Mouse (Mus musculus): ENCODE results near the gene Dnajb2. TPM values are rescaled to one million over a fixed set of nuclear protein-coding genes. Genes with fewer than 3 reads are reported as not detected.

Dnajb2 gene
- polyA plus RNA-seq, 1 experiment from 2014 or later, result 31.3 TPM

DNA sequence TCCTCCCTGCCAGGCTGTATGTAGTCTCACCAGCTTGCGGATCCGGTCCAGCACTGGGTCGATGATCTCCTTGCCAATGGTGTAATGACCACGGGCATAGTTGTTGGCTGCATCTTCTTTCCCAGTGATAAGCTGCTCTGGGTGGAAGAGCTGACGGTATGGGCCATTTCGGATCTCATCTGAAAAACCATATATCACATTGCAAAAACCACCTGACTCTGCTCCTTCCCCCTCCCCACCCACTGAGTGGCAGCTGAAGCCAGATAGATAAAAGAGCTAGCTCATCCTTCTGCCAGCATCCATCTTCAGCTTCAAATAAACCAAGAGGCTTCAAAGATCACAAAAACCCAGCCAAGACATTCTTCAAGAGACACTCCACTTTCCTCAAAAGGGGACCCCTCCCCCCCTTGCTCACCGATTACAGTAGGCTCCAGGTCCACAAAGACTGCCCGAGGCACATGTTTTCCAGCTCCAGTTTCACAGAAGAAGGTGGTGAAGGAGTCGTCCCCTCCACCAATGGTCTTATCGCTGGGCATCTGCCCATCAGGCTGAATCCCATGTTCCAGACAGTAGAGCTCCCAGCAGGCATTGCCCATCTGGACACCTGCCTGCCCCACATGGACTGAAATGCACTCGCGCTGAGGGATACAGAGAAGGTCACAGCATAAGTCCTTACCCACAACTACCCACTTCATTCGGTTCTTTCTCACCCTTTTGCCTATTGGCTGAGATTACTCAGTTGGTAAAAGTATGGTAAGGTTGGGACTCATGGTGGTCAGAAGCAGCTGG, 19.2 kb upstream of the Dnajb2 start:
- no peak for ATAC-seq (ENCODE audit: insufficient read depth, low FRiP score)
- H3K36me3 ChIP-seq (ENCODE audit: control insufficient read depth, insufficient read depth, low read length), result peaks cover 9% of the 10 kb centered on the region
- H3K27ac ChIP-seq (ENCODE audit: low read length), result no peak overlapping the region
- H3K4me3 ChIP-seq (replicated peaks; ENCODE audit: low read length), result peak overlapping the region; percentile 66
- peaks cover 25% of the 10 kb centered on the region for H3K4me1 ChIP-seq (ENCODE audit: control insufficient read depth, insufficient read depth, low read length)
- no peak overlapping the region; the same call in 1 of the 2 replicates for H3K9ac ChIP-seq (ENCODE audit: low read length)
- peaks cover 3% of the 10 kb centered on the region; the same call in 1 of the 2 replicates for H3K27me3 ChIP-seq (ENCODE audit: control insufficient read depth, insufficient read depth, low read length)
- peak overlapping the region; percentile 90 for H3K4me2 ChIP-seq (ENCODE audit: low read depth, low read length)
- no peaks in the 10 kb centered on the region for H3K9me3 ChIP-seq (replicated peaks; ENCODE audit: control insufficient read depth, low read length)
- WGBS, result 66% methylated on average over 13 of the region's 13 CpGs

DNA sequence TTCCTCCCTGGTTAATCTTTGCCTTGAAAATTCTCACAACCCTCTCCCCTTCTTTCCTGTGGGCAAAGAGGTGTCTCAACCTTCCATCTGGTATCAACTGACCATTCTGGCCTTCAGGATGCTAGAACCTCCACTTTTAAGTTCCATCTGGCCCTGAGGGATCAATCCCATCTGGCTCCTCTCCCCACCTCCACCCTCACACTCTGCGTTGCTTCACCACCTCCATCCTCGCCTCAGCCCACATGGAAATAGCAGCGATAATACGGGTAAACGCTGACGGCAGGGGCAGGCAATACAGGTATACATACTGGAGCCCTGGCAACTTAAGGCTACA, 18.3 kb upstream of the Dnajb2 start:
- Histone ChIP-seq H3K36me3 (ENCODE audit: control insufficient read depth, insufficient read depth, low read length) (peaks cover 9% of the 10 kb centered on the region), H3K9ac (ENCODE audit: low read length) (peak overlapping the region; percentile 77), H3K27ac (ENCODE audit: low read length) (peak overlapping the region; percentile 81), H3K4me3 (replicated peaks; ENCODE audit: low read length) (peak overlapping the region; percentile 66), H3K9me3 (replicated peaks; ENCODE audit: control insufficient read depth, low read length) (no peaks in the 10 kb centered on the region), H3K4me2 (ENCODE audit: low read depth, low read length) (peak overlapping the region; percentile 90), H3K4me1 (ENCODE audit: control insufficient read depth, insufficient read depth, low read length) (peaks cover 18% of the 10 kb centered on the region), H3K27me3 (ENCODE audit: control insufficient read depth, insufficient read depth, low read length) (peaks cover 3% of the 10 kb centered on the region; the same call in 1 of the 2 replicates)
- no peak for ATAC-seq (ENCODE audit: insufficient read depth, low FRiP score)
- WGBS, result 2% methylated on average over 6 of the region's 6 CpGs

- H3K4me2 ChIP-seq (ENCODE audit: low read depth, low read length), result peak overlapping the region; percentile 90
- peaks cover 6% of the 10 kb centered on the region for H3K36me3 ChIP-seq (ENCODE audit: control insufficient read depth, insufficient read depth, low read length)
- WGBS, result 1% methylated on average over 38 of the region's 38 CpGs
- H3K9ac ChIP-seq (ENCODE audit: low read length), result peak overlapping the region; percentile 77
- 0 out of 2 replicates have a peak, but pooled peaks have one; percentile 7 for ATAC-seq (ENCODE audit: insufficient read depth, low FRiP score)
- peaks cover 14% of the 10 kb centered on the region for H3K4me1 ChIP-seq (ENCODE audit: control insufficient read depth, insufficient read depth, low read length)
- peak overlapping the region; percentile 81 for H3K27ac ChIP-seq (ENCODE audit: low read length)
- peaks cover 3% of the 10 kb centered on the region; the same call in 1 of the 2 replicates for H3K27me3 ChIP-seq (ENCODE audit: control insufficient read depth, insufficient read depth, low read length)
- peak overlapping the region; percentile 66 for H3K4me3 ChIP-seq (replicated peaks; ENCODE audit: low read length)
- no peaks in the 10 kb centered on the region for H3K9me3 ChIP-seq (replicated peaks; ENCODE audit: control insufficient read depth, low read length)
These were observed 17.8 kb upstream of the Dnajb2 start for GRCm38 (mm10) chr1:75218227-75219001.

- under 1% methylated on average over 24 of the region's 24 CpGs for WGBS
- Histone ChIP-seq H3K9ac (ENCODE audit: low read length) (peak overlapping the region; percentile 77), H3K4me1 (ENCODE audit: control insufficient read depth, insufficient read depth, low read length) (peaks cover 10% of the 10 kb centered on the region), H3K4me3 (replicated peaks; ENCODE audit: low read length) (peak overlapping the region; percentile 66), H3K4me2 (ENCODE audit: low read depth, low read length) (peak overlapping the region; percentile 90), H3K27me3 (ENCODE audit: control insufficient read depth, insufficient read depth, low read length) (peaks cover 3% of the 10 kb centered on the region; the same call in 1 of the 2 replicates), H3K27ac (ENCODE audit: low read length) (peak overlapping the region; percentile 81), H3K36me3 (ENCODE audit: control insufficient read depth, insufficient read depth, low read length) (peaks cover 4% of the 10 kb centered on the region; the same call in 1 of the 2 replicates), H3K9me3 (replicated peaks; ENCODE audit: control insufficient read depth, low read length) (no peaks in the 10 kb centered on the region)
- ATAC-seq (ENCODE audit: insufficient read depth, low FRiP score), result peak; percentile 91
These were observed 17.1 kb upstream of the Dnajb2 start for GRCm38 (mm10) chr1:75219078-75219477.

GRCm38 (mm10) chr1:75219531-75219930, 16.7 kb upstream of the Dnajb2 start, which contains the start of gene Tuba4a:
TSS of gene Tuba4a (minus strand) at chr1:75219865.
- 2% methylated on average over 33 of the region's 34 CpGs for WGBS
- H3K4me1 ChIP-seq (ENCODE audit: control insufficient read depth, insufficient read depth, low read length), result peaks cover 10% of the 10 kb centered on the region
- peak within 1 kb of the TSS; percentile 66 for H3K4me3 ChIP-seq (replicated peaks; ENCODE audit: low read length)
- H3K4me2 ChIP-seq (ENCODE audit: low read depth, low read length), result peak within 1 kb of the TSS; percentile 90
- peaks cover 4% of the 10 kb centered on the region; the same call in 1 of the 2 replicates for H3K36me3 ChIP-seq (ENCODE audit: control insufficient read depth, insufficient read depth, low read length)
- H3K27ac ChIP-seq (ENCODE audit: low read length), result peak within 1 kb of the TSS; percentile 81
- H3K9ac ChIP-seq (ENCODE audit: low read length), result peak within 1 kb of the TSS; percentile 77
- H3K9me3 ChIP-seq (replicated peaks; ENCODE audit: control insufficient read depth, low read length), result no peaks in the 10 kb centered on the region
- H3K27me3 ChIP-seq (ENCODE audit: control insufficient read depth, insufficient read depth, low read length), result peaks cover 3% of the 10 kb centered on the region; the same call in 1 of the 2 replicates
- ATAC-seq (ENCODE audit: insufficient read depth, low FRiP score), result peak; percentile 44; the same call in 1 of the 2 replicates

DNA sequence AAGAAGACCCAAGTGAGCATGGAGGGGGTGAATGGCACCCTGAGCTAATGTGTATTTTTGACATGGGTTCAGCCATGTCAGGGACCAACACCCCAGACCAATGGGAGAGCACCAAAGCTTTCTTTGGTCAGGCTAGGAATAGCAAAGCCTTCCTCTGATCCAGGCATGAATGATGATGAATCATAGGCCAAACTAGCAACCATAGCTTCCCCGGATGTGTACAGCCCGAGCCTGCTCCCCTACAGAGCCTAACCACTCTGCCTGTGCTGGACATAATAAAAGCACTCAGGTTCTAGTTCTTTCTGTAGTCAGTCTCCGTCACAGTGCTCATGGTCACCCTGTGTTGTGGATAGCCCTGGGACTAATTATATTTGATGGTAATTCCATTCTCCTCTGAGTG, 14.7 kb upstream of the Dnajb2 start:
- Histone ChIP-seq H3K9me3 (replicated peaks; ENCODE audit: control insufficient read depth, low read length) (no peaks in the 10 kb centered on the region), H3K9ac (ENCODE audit: low read length) (no peak overlapping the region), H3K4me3 (replicated peaks; ENCODE audit: low read length) (no peak overlapping the region), H3K4me2 (ENCODE audit: low read depth, low read length) (no peak overlapping the region), H3K27ac (ENCODE audit: low read length) (no peak overlapping the region), H3K27me3 (ENCODE audit: control insufficient read depth, insufficient read depth, low read length) (peaks cover 3% of the 10 kb centered on the region; the same call in 1 of the 2 replicates), H3K36me3 (ENCODE audit: control insufficient read depth, insufficient read depth, low read length) (no peaks in the 10 kb centered on the region), H3K4me1 (ENCODE audit: control insufficient read depth, insufficient read depth, low read length) (peaks cover 10% of the 10 kb centered on the region)
- ATAC-seq (ENCODE audit: insufficient read depth, low FRiP score), result no peak
- 71% methylated on average over 3 of the region's 3 CpGs for WGBS

DNA sequence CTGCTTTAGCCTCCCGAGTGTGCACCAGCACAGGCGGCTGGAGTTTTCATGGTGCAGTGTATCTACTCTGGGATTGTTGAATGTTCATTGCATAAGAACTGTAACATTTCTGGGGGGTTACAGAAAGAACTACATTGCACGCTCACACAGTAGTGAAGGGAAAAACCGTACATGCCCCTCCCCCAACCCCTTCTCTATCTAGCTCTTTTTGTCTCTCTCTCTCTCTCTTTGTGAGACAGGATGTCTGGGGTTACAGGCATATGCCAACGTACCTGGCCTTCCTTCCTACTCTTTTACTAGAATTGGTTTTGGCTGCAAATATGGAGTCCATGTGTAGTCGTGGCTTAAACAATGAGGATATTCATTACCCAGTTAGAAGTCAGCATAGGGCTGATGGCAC, 13.3 kb upstream of the Dnajb2 start:
- 76% methylated on average over 6 of the region's 6 CpGs for WGBS
- H3K9me3 ChIP-seq (replicated peaks; ENCODE audit: control insufficient read depth, low read length), result no peaks in the 10 kb centered on the region
- peaks cover 3% of the 10 kb centered on the region; the same call in 1 of the 2 replicates for H3K27me3 ChIP-seq (ENCODE audit: control insufficient read depth, insufficient read depth, low read length)
- peaks cover 5% of the 10 kb centered on the region for H3K4me1 ChIP-seq (ENCODE audit: control insufficient read depth, insufficient read depth, low read length)
- no peak overlapping the region for H3K4me3 ChIP-seq (replicated peaks; ENCODE audit: low read length)
- no peak overlapping the region for H3K4me2 ChIP-seq (ENCODE audit: low read depth, low read length)
- no peaks in the 10 kb centered on the region for H3K36me3 ChIP-seq (ENCODE audit: control insufficient read depth, insufficient read depth, low read length)
- no peak overlapping the region for H3K27ac ChIP-seq (ENCODE audit: low read length)
- no peak for ATAC-seq (ENCODE audit: insufficient read depth, low FRiP score)
- no peak overlapping the region for H3K9ac ChIP-seq (ENCODE audit: low read length)

GRCm38 (mm10) chr1:75223532-75223931, 12.7 kb upstream of the Dnajb2 start:
- H3K4me3 ChIP-seq (replicated peaks; ENCODE audit: low read length), result no peak overlapping the region
- H3K4me2 ChIP-seq (ENCODE audit: low read depth, low read length), result no peak overlapping the region
- H3K27ac ChIP-seq (ENCODE audit: low read length), result no peak overlapping the region
- H3K9me3 ChIP-seq (replicated peaks; ENCODE audit: control insufficient read depth, low read length), result no peaks in the 10 kb centered on the region
- no peak overlapping the region for H3K9ac ChIP-seq (ENCODE audit: low read length)
- peaks cover 3% of the 10 kb centered on the region; the same call in 1 of the 2 replicates for H3K27me3 ChIP-seq (ENCODE audit: control insufficient read depth, insufficient read depth, low read length)
- no peaks in the 10 kb centered on the region for H3K36me3 ChIP-seq (ENCODE audit: control insufficient read depth, insufficient read depth, low read length)
- H3K4me1 ChIP-seq (ENCODE audit: control insufficient read depth, insufficient read depth, low read length), result peaks cover 5% of the 10 kb centered on the region
- WGBS, result 65% methylated on average over 6 of the region's 6 CpGs
- ATAC-seq (ENCODE audit: insufficient read depth, low FRiP score), result no peak

- no peak for ATAC-seq (ENCODE audit: insufficient read depth, low FRiP score)
- H3K4me1 ChIP-seq (ENCODE audit: control insufficient read depth, insufficient read depth, low read length), result no peaks in the 10 kb centered on the region
- 59% methylated on average over 3 of the region's 3 CpGs for WGBS
- H3K36me3 ChIP-seq (ENCODE audit: control insufficient read depth, insufficient read depth, low read length), result no peaks in the 10 kb centered on the region
- H3K9ac ChIP-seq (ENCODE audit: low read length), result no peak overlapping the region
- no peak overlapping the region for H3K27ac ChIP-seq (ENCODE audit: low read length)
- no peaks in the 10 kb centered on the region for H3K9me3 ChIP-seq (replicated peaks; ENCODE audit: control insufficient read depth, low read length)
- H3K27me3 ChIP-seq (ENCODE audit: control insufficient read depth, insufficient read depth, low read length), result 0 out of 2 replicates have a peak, but pooled peaks cover 3% of the 10 kb centered on the region
- H3K4me2 ChIP-seq (ENCODE audit: low read depth, low read length), result no peak overlapping the region
- no peak overlapping the region for H3K4me3 ChIP-seq (replicated peaks; ENCODE audit: low read length)
These were observed 10.7 kb upstream of the Dnajb2 start for GRCm38 (mm10) chr1:75225473-75225872.

All from stomach, embryonic 16.5 days (tissue).